Mouse (Mus musculus): ENCODE measurements at regions not wholly inside any gene's neighbourhood (a gene's known extent, or its start where the extent isn't known, plus 50 kb on each side); places are given as distances from the start of the nearest gene placed in this dataset.

GRCm38 (mm10) chr14:114952280-114952679 lies 139.7 kb upstream of the Gpc5 start:
- TF ChIP-seq POLR2A (IDR thresholded peaks at IDR 0.05; ENCODE audit: control insufficient read depth, extremely low read depth, insufficient read depth, low read length, poor library complexity): no peak
- no peak for TF ChIP-seq CTCF (IDR thresholded peaks at IDR 0.05; ENCODE audit: borderline replicate concordance, control insufficient read depth, extremely low read depth, insufficient read depth, low read length, poor library complexity)
